Mouse (Mus musculus): ENCODE data around the gene Gcnt2. TPM values are rescaled to one million over a fixed set of nuclear protein-coding genes. Genes with fewer than 3 reads are reported as not detected.

Gene Gcnt2
- polyA plus RNA-seq, 1 experiment from 2014 or later, result 5.6 TPM

- Histone ChIP-seq H3K36me3 (peaks cover 84% of the 10 kb centered on the region), H3K4me2 (no peak overlapping the region), H3K27ac (replicated peaks) (no peak overlapping the region), H3K9me3 (replicated peaks) (no peaks in the 10 kb centered on the region), H3K4me1 (peaks cover 3% of the 10 kb centered on the region; the same call in 1 of the 2 replicates), H3K27me3 (replicated peaks) (no peaks in the 10 kb centered on the region), H3K9ac (replicated peaks) (no peak overlapping the region), H3K4me3 (replicated peaks) (no peak overlapping the region)
- no peak for ATAC-seq (ENCODE audit: low FRiP score)
- WGBS, result 93% methylated on average over 10 of the region's 10 CpGs
Measured at GRCm38 (mm10) chr13:41008271-41008670, 148.7 kb downstream of the Gcnt2 start.

- ATAC-seq (ENCODE audit: low FRiP score), result no peak
- WGBS, result 85% methylated on average over 8 of the region's 8 CpGs
- Histone ChIP-seq H3K4me2 (no peak overlapping the region), H3K9me3 (replicated peaks) (no peaks in the 10 kb centered on the region), H3K4me1 (no peaks in the 10 kb centered on the region), H3K27me3 (replicated peaks) (no peaks in the 10 kb centered on the region), H3K4me3 (replicated peaks) (no peak overlapping the region), H3K36me3 (peaks cover 88% of the 10 kb centered on the region), H3K27ac (replicated peaks) (no peak overlapping the region), H3K9ac (replicated peaks) (no peak overlapping the region)
Measured at GRCm38 (mm10) chr13:41008946-41009345, 149.4 kb downstream of the Gcnt2 start.

Small RNAs within 50 kb of the gene (microRNA-seq; reads per million reads assigned to microRNA genes)
- not detected for gene Mir5124a

Other genes starting within 250 kb of the Gcnt2 start
- 5.5 and 6.5 TPM in 2 replicates for gene Tfap2a, start 121.4 kb upstream of the Gcnt2 start, polyA plus RNA-seq (2015; fragmentation: Nextera tagmentation; extraction: Ambion mirVana)
- 50.3 and 60.1 TPM in 2 replicates for gene Pak1ip1, start 141.3 kb downstream of the Gcnt2 start, polyA plus RNA-seq (2015; fragmentation: Nextera tagmentation; extraction: Ambion mirVana)
- 142 and 155 TPM in 2 replicates for gene Tmem14c, start 156.5 kb downstream of the Gcnt2 start, polyA plus RNA-seq (2015; fragmentation: Nextera tagmentation; extraction: Ambion mirVana)
- 0.70 and 1.4 TPM in 2 replicates for gene Mak, start 220.0 kb downstream of the Gcnt2 start, polyA plus RNA-seq (2015; fragmentation: Nextera tagmentation; extraction: Ambion mirVana)

Data from neural tube, embryonic 15.5 days (tissue).